Mouse (Mus musculus): Measurements from ENCODE around the gene Clec4f.
"Not testable (repeated sequence)": the region's sequence is repeated elsewhere in the genome, so short reads cannot be mapped to it uniquely, and the experiment has no call there.

Clec4f gene

GRCm38 (mm10) chr6:83656087-83656486 is at the start of gene Clec4f:
Gene Clec4f, minus strand, starts transcription at chr6:83656187.
- DNase-seq (ENCODE audit: low spot score in 2 of 2) = no peak

DNA sequence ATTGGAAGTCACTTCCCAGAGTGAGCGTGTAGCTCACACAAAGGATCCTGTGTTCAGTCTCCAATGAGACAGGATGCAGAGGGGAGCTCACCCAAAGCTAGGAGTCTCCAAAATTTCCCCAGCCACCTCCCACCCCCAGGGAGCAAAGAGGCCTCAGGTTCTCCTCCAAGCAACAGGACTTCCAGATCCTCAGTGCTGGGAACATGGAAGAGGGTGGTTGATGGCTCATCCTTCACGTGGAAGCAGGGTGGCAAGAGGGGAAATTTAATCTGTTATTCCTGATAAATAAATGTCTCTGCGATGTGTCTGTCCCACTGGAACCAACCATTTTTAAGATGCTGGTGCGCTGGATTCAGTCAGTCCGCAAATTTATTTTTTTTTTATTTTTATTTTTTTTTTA is 48.7 kb upstream of the Clec4f start:
- no peak for DNase-seq (ENCODE audit: low spot score in 2 of 2)

DNA sequence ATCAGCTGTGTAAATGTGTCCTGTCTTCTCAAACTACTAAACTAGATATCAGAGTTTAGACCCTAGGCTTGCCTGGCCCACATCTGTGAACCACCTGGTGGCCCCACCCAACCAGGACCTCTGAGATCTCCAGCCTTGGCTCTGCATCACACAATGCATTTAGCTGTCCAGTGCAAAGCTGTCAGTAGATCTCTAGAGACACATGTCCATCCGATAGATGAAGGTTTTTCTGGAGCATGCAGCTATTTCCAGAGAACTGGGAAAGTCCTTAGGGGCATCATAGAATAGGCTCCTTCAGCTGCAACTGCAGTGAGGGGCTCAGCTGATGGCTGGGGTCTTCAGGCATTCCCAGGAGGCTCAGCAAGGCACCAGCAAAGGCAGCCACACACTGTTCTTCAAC is 48.3 kb upstream of the Clec4f start:
- DNase-seq (ENCODE audit: low spot score in 2 of 2) = no peak

DNA sequence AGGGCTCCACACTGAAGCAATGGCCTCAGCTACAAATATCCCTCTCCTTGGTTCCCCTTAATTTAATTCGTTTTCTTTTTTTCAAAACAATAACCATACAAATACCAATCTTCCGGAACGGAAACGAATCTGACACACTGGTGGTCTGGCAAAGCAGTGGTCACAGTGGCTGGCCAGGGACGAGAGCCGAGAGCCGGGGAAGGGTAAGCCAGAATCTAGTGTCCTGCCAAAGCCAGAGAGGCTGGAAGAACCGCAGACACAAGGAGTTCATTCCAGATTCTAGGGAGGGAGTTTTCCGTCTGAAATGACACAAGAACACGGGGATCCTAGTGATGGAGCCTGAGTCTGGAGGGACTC is 47.7 kb upstream of the Clec4f start:
- no peak for DNase-seq (ENCODE audit: low spot score in 2 of 2)

- DNase-seq (ENCODE audit: low spot score in 2 of 2) = no peak
These were observed 47.2 kb upstream of the Clec4f start for GRCm38 (mm10) chr6:83703000-83703721.

- no peak for DNase-seq (ENCODE audit: low spot score in 2 of 2)
These were observed 46.4 kb upstream of the Clec4f start for GRCm38 (mm10) chr6:83702146-83702999.

GRCm38 (mm10) chr6:83701001-83701400 is 45.0 kb upstream of the Clec4f start:
- no peak for DNase-seq (ENCODE audit: low spot score in 2 of 2)

- no peak for DNase-seq (ENCODE audit: low spot score in 2 of 2)
These were observed 44.0 kb upstream of the Clec4f start for GRCm38 (mm10) chr6:83699971-83700370.

DNA sequence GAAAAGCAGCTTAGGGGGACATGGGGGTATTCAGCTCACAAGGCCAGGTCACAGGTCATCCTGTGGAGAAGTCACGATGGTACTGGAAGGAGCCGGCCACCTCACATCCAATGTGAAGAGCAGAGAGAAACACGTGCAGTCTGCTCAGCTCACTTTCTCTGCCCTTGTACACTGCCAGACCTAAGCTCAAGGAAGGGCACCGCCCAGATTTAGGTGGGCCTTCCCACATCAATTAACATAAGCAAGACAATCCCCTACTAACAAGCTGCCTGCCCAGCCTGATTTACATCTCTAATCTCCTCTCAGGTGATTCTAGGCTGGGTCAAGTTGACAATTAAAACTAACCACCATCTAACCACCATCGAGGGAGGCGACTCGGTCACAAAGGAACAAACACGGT is 41.9 kb upstream of the Clec4f start:
- no peak for DNase-seq (ENCODE audit: low spot score in 2 of 2)

DNA sequence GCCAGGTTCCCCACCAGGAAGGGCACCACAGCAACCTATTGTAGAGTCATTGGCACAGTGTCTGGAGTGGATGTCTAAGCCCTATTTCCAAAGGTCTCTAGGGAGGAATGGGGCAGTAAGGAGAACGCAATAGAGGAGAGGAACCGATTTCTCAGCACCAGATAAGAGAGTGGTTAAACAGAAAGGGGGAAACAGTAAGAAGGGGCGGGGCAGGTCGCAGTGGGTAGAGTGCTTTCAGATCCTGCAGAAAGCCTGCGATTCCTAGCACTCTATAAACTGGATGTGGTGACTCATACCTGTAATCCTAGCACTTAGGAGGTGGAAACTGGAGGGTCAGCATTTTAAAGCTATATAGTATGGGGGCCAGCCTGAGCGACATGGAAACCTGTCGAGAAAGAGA is 40.7 kb upstream of the Clec4f start:
- DNase-seq (ENCODE audit: low spot score in 2 of 2) = no peak

DNA sequence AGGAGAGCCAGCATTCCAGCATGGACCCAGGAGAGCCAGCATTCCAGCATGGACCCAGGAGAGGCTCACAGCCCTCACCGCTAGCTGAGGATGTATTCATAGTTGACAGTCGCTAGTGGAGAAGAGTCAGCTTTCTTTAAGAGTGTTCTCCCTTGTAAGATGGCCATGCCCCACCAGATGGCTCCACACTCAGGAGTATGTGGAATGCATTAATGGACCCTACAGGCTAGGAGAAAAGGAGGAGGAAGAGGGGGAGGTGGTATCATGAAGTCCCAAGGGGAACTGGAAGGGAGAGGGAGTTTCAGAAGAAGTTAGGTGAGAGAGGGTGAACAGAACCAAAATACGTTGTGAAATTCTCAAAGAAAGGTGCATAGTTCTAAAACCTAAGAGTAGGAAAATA is 39.7 kb upstream of the Clec4f start:
- no peak for DNase-seq (ENCODE audit: low spot score in 2 of 2)

DNA sequence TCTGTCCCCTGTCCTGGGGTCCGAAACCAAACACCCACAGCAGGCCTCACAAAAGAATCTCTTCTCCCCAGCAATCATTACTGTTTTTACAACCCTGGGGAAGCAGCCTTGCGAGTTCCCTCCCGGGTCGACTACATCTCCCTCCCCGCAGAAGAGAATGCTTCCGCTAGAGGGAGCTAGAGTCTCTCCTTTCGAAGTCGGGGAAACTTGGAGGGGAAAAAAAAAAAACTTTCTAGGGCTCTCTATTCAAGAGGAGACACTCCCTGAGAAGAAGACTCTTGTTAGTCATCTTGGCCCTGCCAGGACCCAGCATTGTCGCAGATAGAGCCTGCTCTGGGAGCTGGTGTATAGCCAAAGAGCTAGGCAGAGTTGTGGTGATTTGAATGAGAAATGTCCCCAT is 37.8 kb upstream of the Clec4f start:
- DNase-seq (ENCODE audit: low spot score in 2 of 2) = no peak

GRCm38 (mm10) chr6:83692962-83693361 is 37.0 kb upstream of the Clec4f start:
- DNase-seq (ENCODE audit: low spot score in 2 of 2) = no peak

GRCm38 (mm10) chr6:83690936-83691335 is 34.9 kb upstream of the Clec4f start:
- DNase-seq (ENCODE audit: low spot score in 2 of 2) = no peak

DNA sequence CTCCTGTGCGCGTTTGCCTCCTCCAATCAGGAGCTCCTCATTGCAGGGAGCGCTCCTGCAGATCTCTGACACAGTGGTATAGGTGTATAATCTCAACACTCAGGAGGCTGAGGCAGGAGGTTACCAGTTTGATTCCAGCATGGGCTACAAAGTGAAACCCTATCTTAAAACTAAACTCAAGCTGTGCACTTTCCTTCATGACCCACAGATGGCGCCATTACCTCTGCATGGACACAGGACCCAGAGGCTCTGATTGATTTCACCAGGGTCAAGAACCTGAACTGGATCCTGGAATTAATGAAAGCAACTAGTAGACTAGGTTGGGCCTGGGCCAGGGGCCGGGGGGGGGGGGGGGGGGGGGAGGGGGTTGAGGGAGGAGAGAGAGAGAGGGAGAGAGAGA is 34.3 kb upstream of the Clec4f start:
- DNase-seq (ENCODE audit: low spot score in 2 of 2) = no peak

- no peak for DNase-seq (ENCODE audit: low spot score in 2 of 2)
These were observed 33.4 kb upstream of the Clec4f start for GRCm38 (mm10) chr6:83689374-83689773.

- no peak for DNase-seq (ENCODE audit: low spot score in 2 of 2)
These were observed 21.8 kb upstream of the Clec4f start, which contains the start of gene Cd207 for GRCm38 (mm10) chr6:83677757-83678156. Gene Cd207, minus strand, starts transcription at chr6:83677857.

GRCm38 (mm10) chr6:83673395-83673794 is 17.4 kb upstream of the Clec4f start:
- peak; percentile 35 to 65 for DNase-seq (ENCODE audit: low spot score in 2 of 2)

GRCm38 (mm10) chr6:83665009-83665408 is 9.0 kb upstream of the Clec4f start:
- DNase-seq (ENCODE audit: low spot score in 2 of 2) = no peak

DNA sequence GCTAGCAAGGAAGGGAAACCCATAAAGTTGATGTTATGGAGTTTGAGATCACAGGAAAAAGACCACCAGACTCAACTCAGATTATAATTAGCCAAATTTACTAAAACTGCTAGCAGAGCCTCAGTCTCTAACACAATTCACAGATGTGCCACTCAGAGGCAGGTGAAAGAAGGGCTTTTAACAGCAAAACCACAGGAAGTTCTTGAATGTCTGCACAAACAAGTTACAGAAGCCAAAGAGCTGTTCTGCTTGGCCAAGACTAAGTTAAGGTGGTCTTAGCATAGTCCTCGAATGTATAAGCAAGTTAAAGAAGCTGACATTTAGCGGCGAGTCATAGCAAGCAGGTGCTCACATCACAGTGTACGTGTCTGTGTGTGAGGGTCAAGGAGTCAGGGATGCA is 4.8 kb upstream of the Clec4f start:
- no peak for DNase-seq (ENCODE audit: low spot score in 2 of 2)

- no peak for DNase-seq (ENCODE audit: low spot score in 2 of 2)
These were observed 9.3 kb downstream of the Clec4f start for GRCm38 (mm10) chr6:83646715-83647114.

- no peak for DNase-seq (ENCODE audit: low spot score in 2 of 2)
These were observed 20.7 kb downstream of the Clec4f start for GRCm38 (mm10) chr6:83635329-83635728.

GRCm38 (mm10) chr6:83634631-83635030 is 21.4 kb downstream of the Clec4f start:
- not testable (repeated sequence) for DNase-seq (ENCODE audit: low spot score in 2 of 2)
